Mouse (Mus musculus) stomach, embryonic 14.5 days (tissue): ENCODE measurements around the gene Gm44790. TPM values are rescaled to one million over a fixed set of nuclear protein-coding genes. Genes with fewer than 3 reads are reported as not detected.
A peak's percentile ranks its signal among the peaks of the same experiment; 100 is the strongest.

Experiments used
- ATAC-seq: fragments of 200-750 bp; cut with Nextera tagmentation; 2 replicates; pipeline ENCODE4 v1.8.0; 2017; ENCODE audit warnings: low read depth, moderate TSS enrichment; ENCODE audit not compliant: insufficient number of reproducible peaks, insufficient read depth, low FRiP score
- H3K27ac ChIP-seq: fragments of 300-500 bp; sonication (generic); 2 replicates; pipeline ENCODE4 v1.5.1; 2014; ENCODE audit warnings: mild to moderate bottlenecking, low read length, moderate library complexity, mixed read lengths
- H3K27me3 ChIP-seq: fragments of 300-500 bp; sonication (generic); 2 replicates; pipeline ENCODE4 v1.6.1; 2014; ENCODE audit warnings: low read length, control low read depth, mixed read lengths; ENCODE audit not compliant: control insufficient read depth, insufficient read depth
- H3K36me3 ChIP-seq: fragments of 300-500 bp; sonication (generic); 2 replicates; pipeline ENCODE4 v1.6.1; 2014; ENCODE audit warnings: mild to moderate bottlenecking, control low read depth, low read length, moderate library complexity, mixed read lengths; ENCODE audit not compliant: control insufficient read depth, insufficient read depth
- H3K4me1 ChIP-seq: fragments of 300-500 bp; sonication (generic); 2 replicates; pipeline ENCODE4 v1.6.1; 2014; ENCODE audit warnings: low read length, control low read depth, mixed read lengths; ENCODE audit not compliant: control insufficient read depth, insufficient read depth
- H3K4me2 ChIP-seq: fragments of 300-500 bp; sonication (generic); replicated peaks from 2 replicates; pipeline ENCODE4 v1.6.1; 2014; ENCODE audit warnings: low read depth, low read length, control low read depth
- H3K4me3 ChIP-seq: fragments of 300-500 bp; sonication (generic); 2 replicates; pipeline ENCODE4 v1.5.1; 2014; ENCODE audit warnings: low read depth, low read length, control low read depth
- H3K9ac ChIP-seq: fragments of 300-500 bp; sonication (generic); replicated peaks from 2 replicates; pipeline ENCODE4 v1.6.1; 2014; ENCODE audit warnings: low read depth, mild to moderate bottlenecking, control low read depth, low read length, moderate library complexity, mixed read lengths
- H3K9me3 ChIP-seq: fragments of 300-500 bp; sonication (generic); 2 replicates; pipeline ENCODE4 v1.6.1; 2016; ENCODE audit warnings: low read depth, low read length, control low read depth; ENCODE audit not compliant: control insufficient read depth
- WGBS: fragments of 180-500 bp; shearing (Covaris S2); extraction: QIAGEN DNeasy Blood & Tissue Kit; methylation state at CpG from one replicate; pipeline ENCODE4 v1.1.7; 2014; 5-methylcytosine and 5-hydroxymethylcytosine counted together
- polyA plus RNA-seq: library from polyadenylated mRNA; unstranded; fragments of >200 nt; fragmentation: Nextera tagmentation; extraction: Ambion mirVana; gene quantifications from 2 replicates; pipeline ENCODE4 v1.2.1, GENCODE M21; 2014

The Gm44790 gene
- polyA plus RNA-seq, 1 experiment from 2014 or later = not detected

- Histone ChIP-seq H3K4me1 (no peaks in the 10 kb centered on the region), H3K9ac (no peak overlapping the region), H3K9me3 (no peaks in the 10 kb centered on the region), H3K27ac (no peak overlapping the region), H3K36me3 (peaks cover 75% of the 10 kb centered on the region), H3K27me3 (no peaks in the 10 kb centered on the region), H3K4me3 (no peak overlapping the region), H3K4me2 (no peak overlapping the region)
- no peak for ATAC-seq
- 89% methylated on average over 3 of the region's 3 CpGs for WGBS
Measured at GRCm38 (mm10) chr6:86419239-86419638, 7.2 kb upstream of the Gm44790 start.

- H3K36me3 ChIP-seq = peaks cover 78% of the 10 kb centered on the region
- 78% methylated on average over 6 of the region's 6 CpGs for WGBS
Measured at GRCm38 (mm10) chr6:86420491-86420890, 6.0 kb upstream of the Gm44790 start.

GRCm38 (mm10) chr6:86431531-86431930, 5.1 kb downstream of the Gm44790 start:
- no peaks in the 10 kb centered on the region for H3K27me3 ChIP-seq
- H3K9ac ChIP-seq = no peak overlapping the region
- no peak overlapping the region for H3K4me3 ChIP-seq
- H3K9me3 ChIP-seq = no peaks in the 10 kb centered on the region
- H3K4me2 ChIP-seq = no peak overlapping the region
- H3K4me1 ChIP-seq = no peaks in the 10 kb centered on the region
- peaks cover 71% of the 10 kb centered on the region for H3K36me3 ChIP-seq
- no peak overlapping the region for H3K27ac ChIP-seq
- WGBS = 98% methylated on average over 3 of the region's 3 CpGs
- no peak for ATAC-seq

More at GRCm38 (mm10) chr6:86420491-86420890, 6.0 kb upstream of the Gm44790 start:
- no peak overlapping the region for H3K4me2 ChIP-seq
- H3K27ac ChIP-seq = no peak overlapping the region
- no peaks in the 10 kb centered on the region for H3K9me3 ChIP-seq
- no peak for ATAC-seq
- no peaks in the 10 kb centered on the region for H3K27me3 ChIP-seq
- H3K4me1 ChIP-seq = no peaks in the 10 kb centered on the region
- H3K4me3 ChIP-seq = no peak overlapping the region
- H3K9ac ChIP-seq = no peak overlapping the region

GRCm38 (mm10) chr6:86433696-86434095, 7.2 kb downstream of the Gm44790 start:
- Histone ChIP-seq H3K4me1 (no peaks in the 10 kb centered on the region), H3K36me3 (peaks cover 50% of the 10 kb centered on the region), H3K27me3 (no peaks in the 10 kb centered on the region), H3K9ac (no peak overlapping the region), H3K4me3 (no peak overlapping the region), H3K9me3 (no peaks in the 10 kb centered on the region), H3K4me2 (no peak overlapping the region), H3K27ac (no peak overlapping the region)
- 91% methylated on average over 1 of the region's 1 CpGs for WGBS
- ATAC-seq = no peak

GRCm38 (mm10) chr6:86437711-86438110, 11.3 kb downstream of the Gm44790 start:
- 3% methylated on average over 14 of the region's 14 CpGs for WGBS
- peaks cover 25% of the 10 kb centered on the region for H3K36me3 ChIP-seq

GRCm38 (mm10) chr6:86438272-86439118, 12.0 kb downstream of the Gm44790 start, which contains the start of gene C87436:
TSS of gene C87436 (plus strand) at chr6:86438374.
- peak within 1 kb of the TSS; percentile 66 for H3K4me3 ChIP-seq
- peak within 1 kb of the TSS; percentile 49 for H3K9ac ChIP-seq
- WGBS = under 1% methylated on average over 59 of the region's 59 CpGs
- peaks cover 20% of the 10 kb centered on the region for H3K36me3 ChIP-seq
- ATAC-seq = peak; percentile 91
- H3K9me3 ChIP-seq = no peaks in the 10 kb centered on the region
- peak within 1 kb of the TSS; percentile 96 for H3K27ac ChIP-seq
- peak within 1 kb of the TSS; percentile 61 for H3K4me2 ChIP-seq
- peaks cover 6% of the 10 kb centered on the region; the same call in 1 of the 2 replicates for H3K4me1 ChIP-seq
- no peaks in the 10 kb centered on the region for H3K27me3 ChIP-seq

More at GRCm38 (mm10) chr6:86437711-86438110, 11.3 kb downstream of the Gm44790 start:
- Histone ChIP-seq H3K9ac (peak overlapping the region; percentile 49), H3K4me2 (peak overlapping the region; percentile 57), H3K9me3 (no peaks in the 10 kb centered on the region), H3K4me1 (peaks cover 6% of the 10 kb centered on the region; the same call in 1 of the 2 replicates), H3K27me3 (no peaks in the 10 kb centered on the region), H3K27ac (peak overlapping the region; percentile 96), H3K4me3 (peak overlapping the region; percentile 66)
- 0 out of 2 replicates have a peak, but pooled peaks have one; percentile 61 for ATAC-seq

- H3K9ac ChIP-seq = peak overlapping the region; percentile 49
- no peaks in the 10 kb centered on the region for H3K9me3 ChIP-seq
- no peaks in the 10 kb centered on the region for H3K27me3 ChIP-seq
- H3K4me2 ChIP-seq = peak overlapping the region; percentile 61
- peak overlapping the region; percentile 96 for H3K27ac ChIP-seq
- 5% methylated on average over 13 of the region's 13 CpGs for WGBS
- ATAC-seq = no peak
- peak overlapping the region; percentile 66 for H3K4me3 ChIP-seq
- H3K4me1 ChIP-seq = peaks cover 6% of the 10 kb centered on the region; the same call in 1 of the 2 replicates
- peaks cover 23% of the 10 kb centered on the region for H3K36me3 ChIP-seq
Measured at GRCm38 (mm10) chr6:86439119-86439496, 12.7 kb downstream of the Gm44790 start.

- peak overlapping the region; percentile 61 for H3K4me2 ChIP-seq
- H3K36me3 ChIP-seq = peaks cover 25% of the 10 kb centered on the region
- peak overlapping the region; percentile 66 for H3K4me3 ChIP-seq
- no peaks in the 10 kb centered on the region for H3K9me3 ChIP-seq
- H3K4me1 ChIP-seq = peaks cover 6% of the 10 kb centered on the region; the same call in 1 of the 2 replicates
- no peaks in the 10 kb centered on the region for H3K27me3 ChIP-seq
- no peak for ATAC-seq
- peak overlapping the region; percentile 49; the same call in 1 of the 2 replicates for H3K9ac ChIP-seq
- WGBS = 94% methylated on average over 1 of the region's 1 CpGs
- H3K27ac ChIP-seq = no peak overlapping the region
Measured at GRCm38 (mm10) chr6:86439531-86439930, 13.1 kb downstream of the Gm44790 start.
